Mouse (Mus musculus) liver, embryonic 14.5 days (tissue): ENCODE measurements around the gene Serpina3b. TPM values are rescaled to one million over a fixed set of nuclear protein-coding genes. Genes with fewer than 3 reads are reported as not detected.

ENCODE experiments used
- ATAC-seq: fragments of 200-750 bp; cut with Nextera tagmentation; 2 replicates; pipeline ENCODE4 v1.8.0; 2017; ENCODE audit warnings: moderate number of reproducible peaks, mild to moderate bottlenecking, moderate library complexity; ENCODE audit not compliant: insufficient read depth
- DNase-seq, 3 experiments: peaks; one replicate each; pipeline ENCODE4 v3.0.0-alpha.2; 2012 to 2013; ENCODE audit warnings: low read depth in 3 of 3, low spot score in 3 of 3
- H3K27ac ChIP-seq: fragments of 300-500 bp; sonication (generic); 2 replicates; pipeline ENCODE4 v1.5.1; 2014; ENCODE audit warnings: moderate library complexity, mild to moderate bottlenecking, control low read depth, inconsistent platforms
- H3K27me3 ChIP-seq: fragments of 300-500 bp; sonication (generic); 2 replicates; pipeline ENCODE4 v1.6.1; 2014; ENCODE audit warnings: mild to moderate bottlenecking, low read length, moderate library complexity; ENCODE audit not compliant: control insufficient read depth, insufficient read depth
- H3K36me3 ChIP-seq: fragments of 300-500 bp; sonication (generic); replicated peaks from 2 replicates; pipeline ENCODE4 v1.6.1; 2014; ENCODE audit warnings: low read depth; ENCODE audit not compliant: control insufficient read depth, insufficient read depth
- H3K4me1 ChIP-seq, 2 experiments: fragments of 200-500 bp in 1 of 2; fragments of 300-500 bp in 1 of 2; sonication (generic) in 1 of 2; replicated peaks; 2 replicates each; pipeline ENCODE4 v1.6.1; 2012 to 2014; ENCODE audit warnings: antibody characterized with exemption in 1 of 2, inconsistent platforms in 1 of 2, low read length in 1 of 2; ENCODE audit not compliant: control insufficient read depth in 2 of 2, insufficient read depth in 2 of 2
- H3K4me2 ChIP-seq: fragments of 300-500 bp; sonication (generic); 2 replicates; pipeline ENCODE4 v1.6.1; 2014; ENCODE audit warnings: low read depth, mild to moderate bottlenecking, control low read depth, moderate library complexity
- H3K4me3 ChIP-seq, 2 experiments: fragments of 200-500 bp in 1 of 2; fragments of 300-500 bp in 1 of 2; sonication (generic) in 1 of 2; 2 replicates each; pipeline ENCODE4 v1.5.1; 2012 to 2014; ENCODE audit warnings: low read depth in 2 of 2, low read length in 2 of 2, mild to moderate bottlenecking in 2 of 2, control low read depth in 1 of 2, inconsistent platforms in 1 of 2, moderate library complexity in 1 of 2; ENCODE audit not compliant: insufficient read depth in 1 of 2
- H3K9ac ChIP-seq: fragments of 300-500 bp; sonication (generic); replicated peaks from 2 replicates; pipeline ENCODE4 v1.6.1; 2014; ENCODE audit warnings: mild to moderate bottlenecking, control low read depth, moderate library complexity
- H3K9me3 ChIP-seq: fragments of 300-500 bp; sonication (generic); 2 replicates; pipeline ENCODE4 v1.6.1; 2016; ENCODE audit warnings: low read length, mixed read lengths; ENCODE audit not compliant: control insufficient read depth
- CTCF ChIP-seq: IDR thresholded peaks from 2 replicates; pipeline ENCODE4 v1.5.1; 2016; ENCODE audit warnings: antibody characterized with exemption, low read depth, control low read depth
- EP300 ChIP-seq: IDR thresholded peaks from 2 replicates; pipeline ENCODE4 v1.6.1; 2016; ENCODE audit warnings: antibody characterized with exemption, low read depth
- whole genome bisulfite sequencing: fragments of 180-500 bp; shearing (Covaris S2); extraction: QIAGEN DNeasy Blood & Tissue Kit; methylation state at CpG from one replicate; pipeline ENCODE4 v1.1.7; 2014; ENCODE audit not compliant: insufficient replicate concordance; 5-methylcytosine and 5-hydroxymethylcytosine counted together
- polyA plus RNA-seq, 2 experiments: library from polyadenylated mRNA; depleted of rRNA in 1 of 2; stranded (reverse) in 1 of 2; unstranded in 1 of 2; fragments of >200 nt; fragmentation: Nextera tagmentation in 1 of 2; extraction: Ambion mirVana in 1 of 2; gene quantifications; 2 replicates each; pipeline versions ENCODE4 v1.2.1 to v1.2.3; 2012 to 2014

The Serpina3b gene
- polyA plus RNA-seq, 2 experiments: 0.10 to 0.11 TPM

DNA sequence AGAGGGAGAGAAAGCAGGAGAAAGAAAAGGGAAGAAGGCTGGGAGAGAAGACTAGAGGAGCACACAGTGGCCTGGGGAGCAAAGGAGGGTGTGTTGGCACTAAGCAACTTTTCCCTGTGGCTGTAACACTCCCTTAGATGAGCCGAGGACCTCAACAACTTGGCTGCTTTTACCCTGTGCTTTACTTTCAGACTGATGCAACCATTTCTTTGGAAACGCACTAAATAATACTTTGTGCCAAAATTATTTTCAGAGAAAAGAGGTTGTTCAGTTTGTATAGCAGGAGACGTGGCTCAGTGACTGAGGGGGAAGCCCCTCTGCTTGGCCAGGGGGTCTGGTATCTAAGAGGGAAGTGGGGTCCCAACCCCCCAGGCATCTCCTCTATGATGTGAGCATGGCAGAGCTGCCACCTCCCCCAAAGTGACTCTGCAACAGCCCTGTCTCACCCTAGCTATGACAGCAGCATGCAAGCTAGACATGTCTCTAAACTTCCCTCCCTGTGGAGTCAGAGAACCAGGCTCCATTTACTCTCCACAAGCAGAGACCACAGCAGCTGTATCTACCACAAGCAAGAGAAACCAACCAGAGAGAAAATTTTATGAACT is 25.3 kb downstream of the Serpina3b start:
- Histone ChIP-seq H3K36me3 (no peaks in the 10 kb centered on the region), H3K4me3 (no peak overlapping the region), H3K9ac (no peak overlapping the region), H3K27me3 (no peaks in the 10 kb centered on the region), H3K4me2 (no peak overlapping the region), H3K4me1 (no peaks in the 10 kb centered on the region), H3K27ac (no peak overlapping the region), H3K9me3 (no peaks in the 10 kb centered on the region)
- 31% methylated on average over 3 of the region's 3 CpGs for WGBS
- DNase-seq (no peak), ATAC-seq (no peak)
- TF ChIP-seq CTCF (no peak), EP300 (no peak)

DNA sequence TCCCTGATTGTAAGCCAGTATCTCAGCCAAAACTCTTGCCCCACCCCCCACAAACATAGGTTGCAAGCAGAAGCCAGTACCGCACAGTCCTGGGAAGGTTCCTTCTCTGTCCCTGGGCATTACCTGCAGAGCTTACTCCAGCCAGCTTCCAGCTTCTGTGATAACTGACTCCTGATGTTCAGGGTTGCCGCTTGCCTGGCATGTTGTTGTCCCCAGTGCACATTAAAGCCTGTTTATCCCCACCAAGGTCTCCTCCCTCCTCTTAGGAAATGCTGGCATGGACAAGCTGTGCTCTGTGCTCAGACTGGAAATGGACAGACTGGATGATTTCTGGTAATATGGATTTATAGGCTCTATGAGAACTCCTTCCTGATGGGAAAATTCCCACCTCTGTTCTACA is 25.9 kb downstream of the Serpina3b start, which contains the start of gene Serpina3c:
Gene Serpina3c, minus strand, starts transcription at position 215 of the 400 bp plus-strand sequence.
- no peak for ATAC-seq
- no peak for DNase-seq
- 60% methylated on average over 2 of the region's 2 CpGs for WGBS

DNA sequence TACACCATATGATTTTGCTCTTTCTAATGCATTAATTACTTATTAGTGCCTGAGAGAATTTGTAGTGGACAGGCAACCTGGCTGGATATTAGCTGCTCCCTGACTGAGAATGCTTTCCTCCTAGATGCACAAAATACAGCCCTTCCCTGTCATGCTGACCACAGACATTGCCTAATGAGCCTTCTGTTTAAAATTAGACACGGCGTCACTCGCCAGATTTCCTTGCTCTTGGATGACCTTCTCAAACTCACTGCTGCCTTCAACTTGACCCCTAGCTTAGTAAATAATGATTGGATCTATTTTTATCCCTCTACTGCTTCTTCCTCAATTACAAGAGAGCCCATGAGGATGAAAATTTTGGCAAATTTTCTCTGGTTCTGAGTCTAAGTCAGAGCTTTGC is 47.0 kb downstream of the Serpina3b start:
- no peak for DNase-seq
- WGBS: 26% methylated on average over 3 of the region's 3 CpGs
- no peak overlapping the region for H3K27ac ChIP-seq
- no peak for ATAC-seq
- H3K4me3 ChIP-seq: no peak overlapping the region
- no peak overlapping the region for H3K4me2 ChIP-seq
- H3K4me1 ChIP-seq: no peaks in the 10 kb centered on the region
- no peak for TF ChIP-seq EP300
- H3K9ac ChIP-seq: no peak overlapping the region
- no peaks in the 10 kb centered on the region for H3K9me3 ChIP-seq
- no peaks in the 10 kb centered on the region for H3K36me3 ChIP-seq
- no peaks in the 10 kb centered on the region for H3K27me3 ChIP-seq

More for the DNA sequence above, 25.9 kb downstream of the Serpina3b start, which contains the start of gene Serpina3c:
- no peaks in the 10 kb centered on the region for H3K27me3 ChIP-seq
- no peak within 1 kb of the TSS for H3K4me2 ChIP-seq
- H3K36me3 ChIP-seq: no peaks in the 10 kb centered on the region
- no peaks in the 10 kb centered on the region for H3K9me3 ChIP-seq
- H3K4me3 ChIP-seq: no peak within 1 kb of the TSS
- H3K27ac ChIP-seq: no peak within 1 kb of the TSS
- TF ChIP-seq CTCF: no peak
- TF ChIP-seq EP300: no peak
- H3K9ac ChIP-seq: no peak within 1 kb of the TSS
- H3K4me1 ChIP-seq: no peaks in the 10 kb centered on the region

DNA sequence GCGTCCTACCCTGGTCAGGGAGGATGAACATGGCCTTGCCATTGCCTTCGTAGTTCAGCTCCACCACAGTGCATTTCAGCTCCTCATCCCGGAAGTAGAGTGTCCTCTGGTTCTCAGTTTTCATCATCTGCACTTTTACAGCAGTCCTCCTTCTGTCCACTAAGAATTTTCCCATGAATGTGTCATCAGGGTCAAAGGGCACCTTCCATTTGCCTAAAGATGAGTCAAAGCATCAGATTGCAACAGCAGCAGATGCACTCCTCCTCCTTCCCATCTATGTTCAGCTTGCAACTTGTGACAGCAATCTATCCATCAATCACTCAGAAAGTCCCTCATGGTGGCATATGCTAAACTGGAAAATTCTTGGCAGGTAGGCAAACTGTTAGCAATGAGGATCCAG is 47.8 kb downstream of the Serpina3b start:
- Histone ChIP-seq H3K27ac (no peak overlapping the region), H3K4me2 (no peak overlapping the region), H3K36me3 (no peaks in the 10 kb centered on the region), H3K9me3 (no peaks in the 10 kb centered on the region), H3K27me3 (no peaks in the 10 kb centered on the region), H3K4me3 (no peak overlapping the region), H3K4me1 (no peaks in the 10 kb centered on the region), H3K9ac (no peak overlapping the region)
- ATAC-seq (no peak), DNase-seq (no peak)
- 33% methylated on average over 3 of the region's 3 CpGs for whole genome bisulfite sequencing
- TF ChIP-seq CTCF: no peak
- no peak for TF ChIP-seq EP300

DNA sequence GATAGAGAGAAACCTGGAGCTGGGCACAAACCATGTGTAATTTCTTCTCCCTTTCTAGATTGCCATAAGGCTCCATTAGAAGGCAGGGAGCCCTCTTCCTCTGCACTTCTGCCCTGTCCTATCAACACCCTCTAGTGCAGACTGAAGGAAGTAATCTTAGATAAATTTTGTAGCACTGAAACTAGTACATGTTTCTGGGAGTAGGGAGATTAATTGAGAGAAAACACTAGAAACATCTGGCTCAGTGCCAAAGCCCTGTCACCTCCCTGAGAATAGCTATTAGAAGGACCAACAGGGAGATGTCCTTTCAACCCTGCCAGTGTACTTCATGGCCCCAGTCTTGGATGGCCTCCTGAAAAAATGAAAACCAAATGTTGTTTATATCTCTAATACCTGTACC is 50.8 kb downstream of the Serpina3b start:
- Histone ChIP-seq H3K9me3 (no peaks in the 10 kb centered on the region), H3K4me2 (no peak overlapping the region), H3K27me3 (no peaks in the 10 kb centered on the region), H3K4me1 (no peaks in the 10 kb centered on the region), H3K36me3 (no peaks in the 10 kb centered on the region), H3K9ac (no peak overlapping the region), H3K4me3 (no peak overlapping the region), H3K27ac (no peak overlapping the region)
- TF ChIP-seq EP300 (no peak), CTCF (no peak)
- no peak for DNase-seq
- no peak for ATAC-seq

DNA sequence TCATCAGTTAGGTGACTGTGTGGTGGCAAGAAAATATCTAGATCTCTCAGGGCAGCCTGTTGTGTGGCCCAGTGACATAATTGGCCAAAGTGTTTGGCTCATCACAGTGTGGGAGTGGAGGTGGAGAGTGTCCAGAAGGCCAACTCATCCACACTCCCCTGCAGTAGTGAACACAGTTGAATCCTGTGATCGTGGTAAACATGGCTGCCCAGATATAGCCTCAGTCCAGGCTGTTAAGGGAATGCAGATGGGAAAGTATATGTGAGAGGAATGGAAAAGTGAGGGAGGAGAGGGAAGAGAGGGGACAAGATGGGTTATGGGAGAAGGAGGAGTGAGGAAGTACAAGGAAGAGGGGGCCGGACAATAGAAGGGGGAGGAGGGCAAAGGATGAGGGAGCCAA is 51.2 kb downstream of the Serpina3b start:
- ATAC-seq: no peak
- Histone ChIP-seq H3K4me1 (no peaks in the 10 kb centered on the region), H3K36me3 (no peaks in the 10 kb centered on the region), H3K9me3 (no peaks in the 10 kb centered on the region), H3K27ac (no peak overlapping the region), H3K4me2 (no peak overlapping the region), H3K4me3 (no peak overlapping the region), H3K9ac (no peak overlapping the region), H3K27me3 (no peaks in the 10 kb centered on the region)
- DNase-seq: no peak
- TF ChIP-seq EP300: no peak
- no peak for TF ChIP-seq CTCF
- WGBS: 46% methylated on average over 2 of the region's 2 CpGs
